Mouse (Mus musculus): ENCODE results near the gene Map3k5. TPM values are rescaled to one million over a fixed set of nuclear protein-coding genes. Genes with fewer than 3 reads are reported as not detected.

The Map3k5 gene
- polyA plus RNA-seq, 1 experiment: 2.2 TPM

- TF ChIP-seq POLR2A (IDR thresholded peaks at IDR 0.05; ENCODE audit: low read depth, low read length) (no peak), CTCF (IDR thresholded peaks at IDR 0.05; ENCODE audit: extremely low read depth, insufficient read length, insufficient replicate concordance, low read depth, low read length) (no peak)
- WGBS: 78% methylated on average over 15 of the region's 15 CpGs
- no peaks in the 10 kb centered on the region for H3K27me3 ChIP-seq (ENCODE audit: control insufficient read depth, insufficient read depth, low read length)
- H3K36me3 ChIP-seq (ENCODE audit: control insufficient read depth, insufficient read depth, low read length): peaks cover 4% of the 10 kb centered on the region
- H3K27ac ChIP-seq (ENCODE audit: insufficient read depth, low read depth, low read length): no peak overlapping the region
- H3K4me3 ChIP-seq (ENCODE audit: low read depth, low read length): no peak overlapping the region
- H3K4me1 ChIP-seq (ENCODE audit: control insufficient read depth, insufficient read depth, insufficient read length, low read length): 0 out of 2 replicates have a peak, but pooled peaks cover 3% of the 10 kb centered on the region
These were observed 126.2 kb downstream of the Map3k5 start for GRCm38 (mm10) chr10:20060320-20060970.

- no peaks in the 10 kb centered on the region for H3K27me3 ChIP-seq (ENCODE audit: control insufficient read depth, insufficient read depth, low read length)
- no peak overlapping the region for H3K27ac ChIP-seq (ENCODE audit: insufficient read depth, low read depth, low read length)
- WGBS: 88% methylated on average over 9 of the region's 9 CpGs
- H3K36me3 ChIP-seq (ENCODE audit: control insufficient read depth, insufficient read depth, low read length): no peaks in the 10 kb centered on the region
- H3K4me3 ChIP-seq (ENCODE audit: low read depth, low read length): no peak overlapping the region
- H3K4me1 ChIP-seq (ENCODE audit: control insufficient read depth, insufficient read depth, insufficient read length, low read length): 0 out of 2 replicates have a peak, but pooled peaks cover 3% of the 10 kb centered on the region
- no peak for TF ChIP-seq CTCF (IDR thresholded peaks at IDR 0.05; ENCODE audit: extremely low read depth, insufficient read length, insufficient replicate concordance, low read depth, low read length)
- TF ChIP-seq POLR2A (IDR thresholded peaks at IDR 0.05; ENCODE audit: low read depth, low read length): no peak
These were observed 130.4 kb downstream of the Map3k5 start for GRCm38 (mm10) chr10:20064556-20065207.

GRCm38 (mm10) chr10:20066069-20066665 lies 131.9 kb downstream of the Map3k5 start:
- Histone ChIP-seq H3K4me1 (ENCODE audit: control insufficient read depth, insufficient read depth, insufficient read length, low read length) (peaks cover 2% of the 10 kb centered on the region; the same call in 1 of the 2 replicates), H3K36me3 (ENCODE audit: control insufficient read depth, insufficient read depth, low read length) (no peaks in the 10 kb centered on the region), H3K27ac (ENCODE audit: insufficient read depth, low read depth, low read length) (no peak overlapping the region), H3K27me3 (ENCODE audit: control insufficient read depth, insufficient read depth, low read length) (no peaks in the 10 kb centered on the region), H3K4me3 (ENCODE audit: low read depth, low read length) (no peak overlapping the region)
- no peak for TF ChIP-seq CTCF (IDR thresholded peaks at IDR 0.05; ENCODE audit: extremely low read depth, insufficient read length, insufficient replicate concordance, low read depth, low read length)
- TF ChIP-seq POLR2A (IDR thresholded peaks at IDR 0.05; ENCODE audit: low read depth, low read length): no peak
- 91% methylated on average over 1 of the region's 1 CpGs for WGBS

GRCm38 (mm10) chr10:20069771-20070460 lies 135.6 kb downstream of the Map3k5 start:
- Histone ChIP-seq H3K4me3 (ENCODE audit: low read depth, low read length) (no peak overlapping the region), H3K27ac (ENCODE audit: insufficient read depth, low read depth, low read length) (no peak overlapping the region), H3K4me1 (ENCODE audit: control insufficient read depth, insufficient read depth, insufficient read length, low read length) (peaks cover 3% of the 10 kb centered on the region; the same call in 1 of the 2 replicates), H3K36me3 (ENCODE audit: control insufficient read depth, insufficient read depth, low read length) (no peaks in the 10 kb centered on the region), H3K27me3 (ENCODE audit: control insufficient read depth, insufficient read depth, low read length) (no peaks in the 10 kb centered on the region)
- TF ChIP-seq CTCF (IDR thresholded peaks at IDR 0.05; ENCODE audit: extremely low read depth, insufficient read length, insufficient replicate concordance, low read depth, low read length) (no peak), POLR2A (IDR thresholded peaks at IDR 0.05; ENCODE audit: low read depth, low read length) (no peak)
- 86% methylated on average over 11 of the region's 11 CpGs for WGBS

GRCm38 (mm10) chr10:20070576-20071109 lies 136.4 kb downstream of the Map3k5 start:
- no peak overlapping the region for H3K27ac ChIP-seq (ENCODE audit: insufficient read depth, low read depth, low read length)
- no peaks in the 10 kb centered on the region for H3K36me3 ChIP-seq (ENCODE audit: control insufficient read depth, insufficient read depth, low read length)
- peaks cover 3% of the 10 kb centered on the region; the same call in 1 of the 2 replicates for H3K4me1 ChIP-seq (ENCODE audit: control insufficient read depth, insufficient read depth, insufficient read length, low read length)
- 45% methylated on average over 14 of the region's 14 CpGs for WGBS
- no peaks in the 10 kb centered on the region for H3K27me3 ChIP-seq (ENCODE audit: control insufficient read depth, insufficient read depth, low read length)
- no peak for TF ChIP-seq POLR2A (IDR thresholded peaks at IDR 0.05; ENCODE audit: low read depth, low read length)
- no peak for TF ChIP-seq CTCF (IDR thresholded peaks at IDR 0.05; ENCODE audit: extremely low read depth, insufficient read length, insufficient replicate concordance, low read depth, low read length)
- no peak overlapping the region for H3K4me3 ChIP-seq (ENCODE audit: low read depth, low read length)

GRCm38 (mm10) chr10:20071716-20072115 lies 137.4 kb downstream of the Map3k5 start:
- H3K4me1 ChIP-seq (ENCODE audit: control insufficient read depth, insufficient read depth, insufficient read length, low read length): peaks cover 3% of the 10 kb centered on the region; the same call in 1 of the 2 replicates
- no peak overlapping the region for H3K27ac ChIP-seq (ENCODE audit: insufficient read depth, low read depth, low read length)
- no peaks in the 10 kb centered on the region for H3K36me3 ChIP-seq (ENCODE audit: control insufficient read depth, insufficient read depth, low read length)
- H3K27me3 ChIP-seq (ENCODE audit: control insufficient read depth, insufficient read depth, low read length): no peaks in the 10 kb centered on the region
- 51% methylated on average over 6 of the region's 6 CpGs for WGBS
- H3K4me3 ChIP-seq (ENCODE audit: low read depth, low read length): no peak overlapping the region
- TF ChIP-seq POLR2A (IDR thresholded peaks at IDR 0.05; ENCODE audit: low read depth, low read length) (no peak), CTCF (IDR thresholded peaks at IDR 0.05; ENCODE audit: extremely low read depth, insufficient read length, insufficient replicate concordance, low read depth, low read length) (no peak)
